Mouse (Mus musculus): ENCODE data around the gene Ccdc125.

- no peak for TF ChIP-seq CTCF (IDR thresholded peaks at IDR 0.05; ENCODE audit: control insufficient read depth, insufficient read depth, insufficient replicate concordance, low read depth, low read length)
- no peak for TF ChIP-seq POLR2A (IDR thresholded peaks at IDR 0.05; ENCODE audit: control insufficient read depth, low read depth, low read length)
Observed at GRCm38 (mm10) chr13:100682837-100683236, 13.3 kb downstream of the Ccdc125 start.

All from testis, adult 2 months (tissue).